Mouse (Mus musculus) urinary bladder, postnatal 36 days (tissue): ENCODE measurements around the gene Scai.
"Not testable (repeated sequence)": the region's sequence is repeated elsewhere in the genome, so short reads cannot be mapped to it uniquely, and the experiment has no call there.

Experiments
- DNase-seq, 2 experiments: peaks; one replicate each; pipeline ENCODE4 v3.0.0; 2022; ENCODE audit warnings: low spot score in 2 of 2, mixed read lengths in 1 of 2

Scai gene

GRCm38 (mm10) chr2:39129526-39130326 lies 60.8 kb downstream of the Scai start:
- DNase-seq, result no peak

- DNase-seq, result no peak
Measured at GRCm38 (mm10) chr2:39124167-39124566, 66.4 kb downstream of the Scai start.

- no peak for DNase-seq
Measured at GRCm38 (mm10) chr2:39121137-39121536, 69.4 kb downstream of the Scai start.

- no peak for DNase-seq
Measured at GRCm38 (mm10) chr2:39116583-39116982, 74.0 kb downstream of the Scai start.

GRCm38 (mm10) chr2:39114093-39114492 lies 76.4 kb downstream of the Scai start:
- no peak for DNase-seq

- no peak for DNase-seq
Measured at GRCm38 (mm10) chr2:39110514-39110913, 80.0 kb downstream of the Scai start.

- DNase-seq, result not testable (repeated sequence)
Measured at GRCm38 (mm10) chr2:39109712-39110111, 80.8 kb downstream of the Scai start.

GRCm38 (mm10) chr2:39099951-39100350 lies 90.6 kb downstream of the Scai start:
- DNase-seq, result not testable (repeated sequence)

GRCm38 (mm10) chr2:39097993-39098392 lies 92.5 kb downstream of the Scai start:
- no peak for DNase-seq

GRCm38 (mm10) chr2:39091966-39092365 lies 98.6 kb downstream of the Scai start:
- DNase-seq, result no peak

- DNase-seq, result no peak
Measured at GRCm38 (mm10) chr2:39082706-39083105, 107.8 kb downstream of the Scai start.

- DNase-seq, result no peak
Measured at GRCm38 (mm10) chr2:39070666-39071065, 119.9 kb downstream of the Scai start.

- DNase-seq, result no peak
Measured at GRCm38 (mm10) chr2:39069096-39069495, 121.4 kb downstream of the Scai start.

- DNase-seq, result peak; percentile 79 to 90
Measured at GRCm38 (mm10) chr2:39065400-39065987, 125.0 kb downstream of the Scai start, which contains the start of gene Golga1. Gene Golga1, minus strand, starts transcription at chr2:39065541.

GRCm38 (mm10) chr2:39064687-39065399 lies 125.7 kb downstream of the Scai start:
- peak in 1 of 2 experiments; percentile 1 for DNase-seq

- no peak for DNase-seq
Measured at GRCm38 (mm10) chr2:39048515-39048914, 142.0 kb downstream of the Scai start.

GRCm38 (mm10) chr2:39040215-39040614 lies 150.3 kb downstream of the Scai start:
- DNase-seq, result no peak

- DNase-seq, result no peak
Measured at GRCm38 (mm10) chr2:39031611-39032010, 158.9 kb downstream of the Scai start.

- DNase-seq, result no peak
Measured at GRCm38 (mm10) chr2:39020004-39020403, 170.5 kb downstream of the Scai start.

GRCm38 (mm10) chr2:39016581-39016980 lies 174.0 kb downstream of the Scai start:
- DNase-seq, result no peak
